Mouse (Mus musculus) heart, postnatal 14 days (tissue): ENCODE measurements around the gene Rpp40. TPM values are rescaled to one million over a fixed set of nuclear protein-coding genes. Genes with fewer than 3 reads are reported as not detected.

Experiments used
- DNase-seq, 2 experiments: peaks; one replicate each; pipeline ENCODE4 v3.0.0; 2021 to 2022
- intact Hi-C: fragments of 180-260 bp; cut with DNase I; formaldehyde crosslinking; loops from one replicate; pipeline ENCODE4 v1.15.1; 2025
- long read RNA-seq, 2 experiments: library from polyadenylated mRNA; stranded (forward); transcript quantifications; one replicate each; pipeline ENCODE4 v2.0.0; 2021
- total RNA-seq, 2 experiments: library from RNA; stranded (reverse); gene quantifications; 2 replicates each; pipeline ENCODE4 v1.2.3; 2021

The Rpp40 gene
- 1 to 10 TPM; 3.5 to 4.7 TPM for total RNA-seq
- long read RNA-seq, experiment 1, full-length matches to known transcripts: 6 of 6 reads
- long read RNA-seq, experiment 1, partial matches to known transcripts: 0 of 6 reads
- long read RNA-seq, experiment 1, other reads (novel, unspliced or antisense): 0 of 6 reads
- long read RNA-seq, experiment 2, full-length matches to known transcripts: 1 of 1 reads
- long read RNA-seq, experiment 2, partial matches to known transcripts: 0 of 1 reads
- long read RNA-seq, experiment 2, other reads (novel, unspliced or antisense): 0 of 1 reads

DNA sequence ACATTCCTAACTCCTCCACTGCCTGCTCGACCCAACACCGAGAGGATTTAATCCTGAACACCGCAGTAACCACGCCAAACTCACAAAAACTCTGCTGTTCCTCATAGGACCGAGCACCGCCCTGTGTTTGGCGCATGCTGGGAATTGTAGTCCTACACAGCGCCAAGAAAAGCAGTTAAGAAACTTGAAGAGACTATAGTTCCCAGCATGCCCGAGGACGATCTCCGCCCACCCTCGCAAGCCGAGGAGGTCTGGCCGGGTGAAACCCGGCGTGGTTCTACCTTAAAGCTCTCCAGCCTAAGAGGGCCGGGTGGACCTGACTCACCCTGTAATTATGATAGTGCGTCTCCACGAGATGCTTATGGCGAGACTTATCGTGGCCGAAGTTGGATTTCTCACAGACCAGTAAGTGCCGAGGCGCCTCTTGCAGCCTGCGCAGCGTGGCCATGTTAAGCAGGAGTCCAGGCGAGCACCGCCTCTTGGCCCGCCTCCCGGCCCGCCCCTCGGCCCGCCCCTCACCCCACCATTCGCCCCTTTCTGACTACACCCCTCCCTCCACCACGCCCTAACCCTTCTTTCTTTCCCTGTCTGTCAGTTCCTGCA, at the start of gene Rpp40:
Rpp40 (minus strand) TSS at position 481 of the 603 bp plus-strand sequence.
- peak; percentile 85 to 91 for DNase-seq
- intact Hi-C loops: no loop called here

DNA sequence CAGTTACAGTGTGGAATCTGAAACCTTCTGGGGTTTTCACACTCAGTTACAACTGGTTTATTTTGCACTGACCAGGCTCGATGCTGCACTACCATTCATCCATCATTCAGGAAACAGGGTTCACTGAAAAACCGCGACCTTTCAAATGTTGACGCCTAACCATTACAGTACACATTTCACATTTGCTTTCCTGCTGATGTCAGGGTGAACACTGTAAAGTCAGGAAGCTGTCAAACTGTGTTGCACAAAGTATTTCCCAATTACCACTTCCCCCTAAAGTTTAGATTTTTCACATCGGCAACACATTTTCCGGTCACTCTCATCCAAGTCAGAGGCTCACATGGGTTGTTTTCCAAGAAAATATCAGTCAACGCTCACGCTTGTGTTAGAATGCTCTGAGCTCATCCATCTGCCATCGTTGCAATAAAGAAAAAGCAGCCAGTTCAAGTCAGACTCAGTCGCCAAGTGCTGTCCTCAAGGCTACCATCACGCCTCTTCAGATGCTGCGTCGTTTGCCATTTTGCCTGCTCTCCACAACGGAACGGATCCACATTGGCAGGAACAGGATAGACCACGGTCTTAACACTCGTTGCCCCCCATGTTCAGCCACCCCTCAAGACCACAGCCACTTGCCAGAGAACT, 43.8 kb upstream of the Rpp40 start:
- DNase-seq: peak in 1 of 2 experiments; percentile 16
- intact Hi-C loops: no loop called here

DNA sequence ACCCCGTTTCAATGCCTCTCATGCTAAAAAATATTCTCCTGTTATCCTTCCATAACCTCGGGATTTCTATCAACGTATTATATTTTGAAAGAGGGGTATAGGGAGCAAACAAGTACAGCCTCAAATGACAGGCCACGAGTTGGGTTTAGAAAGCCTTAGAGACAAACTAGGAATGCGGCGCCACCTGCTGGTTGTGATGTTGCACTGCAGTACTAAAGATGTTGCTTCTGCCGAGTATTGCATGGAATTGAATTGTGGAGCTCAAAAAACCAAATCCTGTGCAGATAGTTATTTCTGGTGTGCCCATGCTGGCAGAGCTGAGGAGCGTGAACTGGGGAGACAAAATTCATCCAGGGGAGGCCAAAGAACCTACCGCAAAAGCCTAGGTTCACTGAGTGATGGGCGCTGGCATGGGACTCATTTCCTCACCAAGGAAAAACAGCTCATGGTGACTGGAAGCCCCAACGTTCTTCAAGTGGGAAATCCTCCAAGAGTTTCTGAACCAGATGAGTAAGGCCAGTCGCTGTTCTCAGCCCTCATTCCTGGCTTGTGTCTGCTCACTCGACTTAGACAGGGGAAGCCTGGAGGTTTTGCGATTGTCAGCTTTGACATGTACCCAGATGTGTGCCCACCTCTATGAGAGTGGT, 41.3 kb upstream of the Rpp40 start:
- peak; percentile 81 to 83 for DNase-seq
- intact Hi-C loops: loop anchor here (2.0 kb wide), 2 partner anchors 173 to 917 kb away; no protein-coding TSS in a partner anchor

DNA sequence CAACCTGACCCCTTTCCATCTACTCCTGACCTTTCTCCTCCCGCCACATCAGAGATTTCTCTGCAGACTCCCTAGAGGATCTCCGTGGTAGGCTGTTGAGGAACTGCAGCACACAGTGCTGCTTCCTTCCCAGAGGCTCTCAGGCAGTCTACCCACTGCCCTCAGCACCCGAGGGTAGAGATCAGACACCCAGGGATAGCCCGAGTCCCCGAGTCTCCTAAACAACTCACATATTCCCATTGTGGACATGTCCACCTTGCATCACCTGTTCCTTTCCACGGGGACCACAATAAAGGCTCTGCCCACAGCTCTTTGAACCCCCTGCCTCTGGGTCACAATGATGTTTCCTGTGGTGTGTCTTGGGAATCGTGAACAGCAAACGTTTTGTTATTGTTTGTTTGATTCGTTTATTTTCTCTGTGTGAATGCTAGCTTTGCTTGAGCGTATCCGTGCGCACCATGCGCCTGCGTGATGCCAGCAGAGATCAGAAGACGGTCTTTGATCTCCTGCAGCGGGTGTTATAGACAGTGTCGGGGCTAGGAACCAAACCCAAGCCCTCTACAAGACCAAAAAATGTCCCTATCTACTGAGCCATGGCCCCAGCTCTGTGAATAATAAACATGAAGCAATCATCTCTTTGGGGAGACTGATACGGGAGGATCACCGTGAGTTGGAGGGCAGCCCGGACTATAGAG, 40.6 kb upstream of the Rpp40 start:
- intact Hi-C loops: loop anchor here (2.0 kb wide), 2 partner anchors 172 to 916 kb away; no protein-coding TSS in a partner anchor
- DNase-seq: no peak

DNA sequence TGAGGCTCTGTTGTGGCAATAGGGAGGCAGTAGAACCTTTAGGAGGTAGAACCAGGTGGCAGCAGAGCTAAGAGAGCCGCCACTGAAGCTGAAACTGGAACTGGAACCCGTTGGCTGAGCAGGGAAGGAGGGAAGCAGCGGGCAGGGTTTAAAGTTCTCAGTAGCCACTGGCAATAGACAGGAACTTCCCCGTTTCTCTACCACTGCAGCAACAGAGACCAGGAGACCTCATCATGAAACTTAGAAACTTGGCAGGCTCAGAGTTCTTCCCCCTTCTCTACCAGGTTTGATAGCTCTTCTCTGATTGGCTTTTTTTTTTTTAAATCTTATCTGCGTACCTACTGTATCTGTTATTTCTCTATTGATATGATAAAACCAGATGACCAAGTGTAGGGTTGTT, 34.8 kb upstream of the Rpp40 start:
- intact Hi-C loops: no loop called here
- DNase-seq: no peak

DNA sequence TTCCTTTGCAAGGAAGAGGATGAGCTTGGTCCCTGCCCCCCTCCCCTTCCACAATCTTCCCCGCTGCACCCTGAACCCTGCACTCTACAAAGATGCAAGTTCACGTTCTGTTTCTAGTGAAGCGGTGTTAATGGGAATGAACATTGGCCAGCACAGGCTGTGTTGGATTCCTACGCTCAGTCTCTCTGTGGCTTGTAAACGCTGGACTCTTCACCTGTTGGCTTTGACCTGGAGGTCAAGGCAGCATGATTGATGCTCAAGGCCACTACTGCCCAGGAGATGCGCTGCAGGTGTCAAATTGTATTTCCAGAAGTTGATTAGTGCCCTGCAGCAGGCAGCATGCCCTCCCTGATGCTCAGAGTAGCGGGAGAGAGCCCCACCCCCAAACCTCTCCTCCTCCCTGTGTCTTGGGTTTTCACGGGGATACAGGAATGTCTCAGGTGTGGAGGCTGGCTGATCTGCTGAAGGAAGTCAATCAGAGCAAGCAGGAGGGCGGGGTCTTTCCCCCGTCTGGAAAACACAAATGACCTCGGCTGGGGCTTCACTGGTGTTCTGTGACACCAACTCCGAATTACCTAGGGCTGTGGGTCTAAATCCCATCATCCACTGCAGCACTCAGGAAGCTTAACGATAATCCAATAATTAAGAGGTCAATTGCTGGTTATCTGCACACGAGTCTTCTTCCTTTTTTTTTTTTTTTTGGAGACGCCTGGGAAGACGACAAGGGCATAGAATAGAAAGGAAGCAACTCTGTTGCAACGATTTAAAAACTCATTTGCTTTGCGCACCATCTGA, 33.9 kb upstream of the Rpp40 start:
- intact Hi-C loops: no loop called here
- no peak for DNase-seq

DNA sequence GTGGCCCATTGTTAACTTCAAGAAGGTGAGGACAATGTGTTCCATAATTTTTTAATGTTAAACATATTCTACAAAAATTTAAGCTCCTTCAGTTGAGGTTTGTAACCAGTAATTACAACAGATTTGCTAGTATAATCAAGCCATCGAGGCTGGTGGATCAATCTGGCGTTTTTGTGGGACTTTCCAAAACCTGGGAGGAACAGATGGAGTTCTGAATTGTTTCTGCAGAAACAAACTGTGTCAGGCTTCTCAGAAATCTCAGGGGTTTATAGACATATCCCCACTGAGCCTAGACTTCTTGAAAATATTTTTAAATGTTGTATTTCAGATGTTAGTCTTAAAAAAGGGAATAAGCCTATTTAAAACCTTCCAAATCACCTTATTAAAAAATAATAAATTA, 31.8 kb upstream of the Rpp40 start:
- intact Hi-C loops: no loop called here

DNA sequence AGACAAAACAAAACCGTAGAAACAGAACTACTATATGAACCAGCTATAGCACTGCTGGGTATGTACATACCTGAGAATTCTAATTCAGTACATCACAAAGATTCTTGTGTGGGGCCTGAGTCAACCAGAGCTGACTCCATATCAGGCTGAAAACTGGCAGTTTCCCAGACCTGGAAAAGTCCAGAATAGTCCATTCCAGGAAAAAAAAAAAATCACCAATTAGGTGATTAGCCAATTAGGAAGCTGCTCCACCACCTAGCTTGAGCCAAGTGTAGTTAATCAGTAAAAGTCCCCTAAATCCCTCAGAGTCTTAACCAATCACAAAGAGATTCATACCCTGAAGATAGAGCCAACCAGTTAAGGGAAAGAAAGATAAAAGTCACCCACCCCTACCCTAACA, 5.3 kb upstream of the Rpp40 start:
- intact Hi-C loops: no loop called here
- no peak for DNase-seq

More for the DNA sequence above, 31.8 kb upstream of the Rpp40 start:
- DNase-seq: no peak

DNA sequence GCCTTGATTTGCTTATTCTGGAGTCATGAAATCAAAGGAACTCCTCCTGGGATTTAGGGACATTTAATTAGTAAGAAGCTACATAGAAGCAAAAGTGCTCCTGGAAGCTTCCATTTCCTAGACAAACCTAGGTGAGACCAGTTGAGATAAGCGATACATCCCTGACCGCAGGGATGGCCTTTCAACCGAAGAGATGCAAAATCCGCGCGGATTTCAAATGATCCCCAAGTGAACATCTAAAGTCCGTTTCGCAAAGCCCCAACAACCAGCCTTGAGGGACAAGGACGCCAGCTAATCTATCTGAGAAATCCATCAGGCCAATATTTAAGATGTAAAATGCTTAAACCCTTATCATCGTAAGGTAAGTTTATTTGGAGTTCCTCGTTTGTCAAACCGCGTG, 781 bp downstream of the Rpp40 start:
- intact Hi-C loops: no loop called here
- DNase-seq: peak; percentile 4 to 17

DNA sequence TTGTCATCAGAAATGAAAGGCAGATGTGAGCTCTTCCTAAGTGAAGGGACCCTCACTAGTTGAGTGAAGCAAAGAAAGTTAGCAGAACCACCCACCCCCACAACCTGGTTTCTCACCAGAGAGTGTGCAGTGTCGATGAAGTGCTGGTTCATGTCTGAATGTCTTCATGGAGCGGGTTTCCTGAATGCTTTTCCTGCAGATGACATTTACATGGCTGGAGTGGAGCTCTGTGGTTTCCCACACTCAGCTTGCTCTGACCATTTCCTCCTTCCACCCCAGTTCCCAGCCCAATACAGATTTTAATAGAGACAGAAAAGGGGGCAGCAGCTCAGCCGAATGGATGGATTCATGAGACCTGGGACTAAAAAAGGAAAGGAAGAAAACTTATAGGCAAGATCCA, 13.3 kb downstream of the Rpp40 start:
- no peak for DNase-seq
- intact Hi-C loops: no loop called here

DNA sequence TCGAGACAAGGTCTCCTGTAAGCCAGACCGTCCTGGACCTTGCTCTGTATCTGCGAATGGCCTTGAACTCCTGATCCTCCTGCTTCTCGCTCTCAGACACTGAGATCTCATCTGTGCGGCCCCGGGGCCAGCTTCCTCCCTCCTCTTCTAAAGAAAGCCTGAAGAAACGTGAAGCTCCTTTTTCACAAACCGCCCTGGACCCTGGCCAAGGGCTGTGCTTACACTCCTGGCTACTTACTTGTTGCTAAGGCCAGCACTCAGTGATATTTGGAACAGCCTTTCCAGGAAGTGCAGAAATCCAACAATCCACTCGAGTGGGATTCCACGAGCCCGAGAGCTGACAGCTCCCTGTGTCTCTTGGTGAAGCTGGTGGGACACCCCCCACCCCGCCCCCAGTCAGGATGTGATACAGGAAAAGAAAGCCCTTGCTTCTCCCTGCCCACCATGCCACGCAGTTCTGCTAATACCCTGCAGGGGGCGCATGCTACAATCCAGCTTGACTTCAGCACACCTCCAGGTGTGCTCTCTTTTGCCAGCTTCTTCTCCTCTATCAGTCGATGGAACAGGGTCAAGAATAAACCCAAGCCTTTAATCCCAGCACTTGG, 19.9 kb downstream of the Rpp40 start:
- intact Hi-C loops: no loop called here
- peak; percentile 56 to 58 for DNase-seq

DNA sequence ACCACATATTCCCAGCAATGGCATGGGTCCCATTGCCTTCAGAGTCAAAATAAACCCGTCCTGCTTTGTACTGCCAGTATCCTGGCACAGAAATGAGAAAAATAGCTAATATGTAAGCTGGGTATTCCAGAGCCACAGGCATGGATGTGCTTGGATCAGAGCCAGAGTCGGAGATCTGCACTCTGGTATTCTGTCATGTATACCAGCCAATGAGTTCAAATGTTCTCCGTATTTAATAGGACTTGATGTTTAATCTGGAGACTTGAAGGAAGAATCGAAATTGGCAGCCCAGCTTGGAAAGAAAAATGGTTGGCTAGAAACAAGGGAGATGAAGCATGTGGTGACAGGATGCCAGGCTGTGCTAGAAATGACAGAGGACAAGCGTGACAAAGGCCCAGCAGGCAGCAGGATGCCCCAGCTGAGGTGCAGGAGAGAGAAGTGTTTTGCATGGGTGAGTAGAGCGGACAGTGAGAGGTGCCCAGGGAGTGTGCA, 25.6 kb downstream of the Rpp40 start:
- intact Hi-C loops: no loop called here
- no peak for DNase-seq

DNA sequence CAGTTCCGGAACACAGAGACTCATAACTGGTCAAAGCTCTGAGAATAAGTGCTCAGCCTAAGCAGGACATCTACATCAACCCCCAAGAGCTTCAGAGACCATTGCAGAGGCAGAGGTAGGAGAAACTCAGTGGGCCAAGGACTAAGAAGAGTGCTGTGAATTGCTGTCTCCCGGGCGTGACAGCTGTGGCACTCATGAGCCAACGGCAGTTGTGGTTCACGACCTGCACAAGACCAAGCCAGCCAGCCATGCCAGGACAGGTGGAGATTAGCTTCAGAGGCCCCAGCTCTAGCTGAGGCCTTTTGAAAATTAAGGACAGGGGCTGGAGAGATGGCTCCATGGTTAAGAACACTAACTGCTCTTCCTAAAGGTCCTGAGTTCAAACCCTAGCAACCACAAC, 26.6 kb downstream of the Rpp40 start:
- no peak for DNase-seq
- intact Hi-C loops: no loop called here

DNA sequence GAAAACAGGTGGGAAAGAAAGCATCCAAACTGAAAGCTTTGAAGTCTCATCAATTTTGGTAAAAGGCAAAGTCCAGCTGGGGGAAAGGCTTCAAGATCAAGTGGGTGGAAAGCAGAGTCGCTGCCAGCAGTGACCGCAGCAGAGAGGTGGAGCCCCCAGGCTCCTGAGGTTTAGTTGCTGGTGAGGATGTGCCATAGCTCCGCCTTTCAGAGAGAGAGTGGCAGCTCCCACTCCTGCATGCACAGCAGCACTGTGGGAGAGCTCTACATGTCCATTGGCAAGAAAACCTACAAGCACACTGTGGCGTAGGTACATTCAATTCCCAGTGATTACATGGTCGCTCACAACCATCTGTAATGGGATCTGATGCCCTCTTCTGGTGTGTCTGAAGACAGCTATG, 27.1 kb downstream of the Rpp40 start:
- DNase-seq: peak in 1 of 2 experiments; percentile 15
- intact Hi-C loops: no loop called here

DNA sequence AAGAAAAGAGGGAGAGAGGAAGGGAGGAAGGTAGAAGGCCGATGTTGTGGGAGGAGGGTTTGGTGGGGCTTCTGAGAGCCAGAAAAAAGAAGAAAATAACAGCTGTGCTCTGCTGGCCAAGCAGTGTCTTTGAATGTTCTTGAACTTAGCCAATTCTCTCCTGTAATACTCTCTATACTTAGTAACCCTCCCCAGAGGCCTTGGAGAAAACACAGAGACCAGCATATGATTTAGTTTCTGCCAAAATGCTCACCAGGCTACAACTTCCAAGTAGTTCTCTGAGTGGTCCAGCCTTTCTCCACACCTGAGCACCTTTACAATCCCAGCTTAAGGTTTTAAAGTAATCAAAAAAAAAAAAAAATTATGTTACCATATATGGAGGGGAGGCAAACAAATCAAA, 27.9 kb downstream of the Rpp40 start:
- peak in 1 of 2 experiments; percentile 16 for DNase-seq
- intact Hi-C loops: no loop called here

DNA sequence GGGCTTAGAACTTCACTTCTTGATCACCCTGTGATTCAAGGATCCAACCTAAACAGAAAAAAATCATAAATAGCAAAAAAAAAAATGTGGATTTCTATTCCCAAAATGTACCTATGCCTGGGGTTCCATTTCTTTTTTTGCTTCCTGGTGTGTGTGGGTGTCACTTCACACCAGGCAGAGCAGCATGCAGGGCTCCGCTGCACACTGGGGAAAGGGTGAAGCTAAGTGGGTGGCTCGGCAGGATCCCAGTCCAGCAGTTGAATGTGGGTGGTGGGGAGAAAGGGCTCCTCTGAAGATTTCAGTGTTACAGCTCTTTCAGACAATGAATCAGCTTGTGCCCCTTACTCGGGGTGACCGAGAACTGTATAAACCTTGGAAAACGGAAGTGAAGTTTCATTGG, 30.8 kb downstream of the Rpp40 start:
- intact Hi-C loops: no loop called here
- DNase-seq: no peak

DNA sequence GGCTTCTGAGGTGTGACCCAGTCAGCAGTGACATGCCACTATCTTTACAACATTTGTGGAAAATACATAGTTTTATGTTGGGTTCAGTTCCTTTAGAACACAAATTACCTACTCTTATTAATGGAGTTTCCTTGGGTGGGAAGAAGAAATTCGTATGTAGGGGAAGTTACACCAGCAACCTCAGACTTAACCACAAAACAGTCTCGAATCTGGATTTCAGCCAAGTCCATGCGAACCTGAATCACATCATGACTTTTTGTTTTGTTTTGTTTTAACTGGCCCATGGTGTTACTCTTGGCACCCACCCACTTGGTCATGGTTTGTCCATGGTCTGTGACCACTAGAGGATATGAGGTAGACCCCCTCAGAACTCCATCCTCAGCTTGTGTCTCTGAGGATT, 35.1 kb downstream of the Rpp40 start:
- intact Hi-C loops: no loop called here
- DNase-seq: no peak

DNA sequence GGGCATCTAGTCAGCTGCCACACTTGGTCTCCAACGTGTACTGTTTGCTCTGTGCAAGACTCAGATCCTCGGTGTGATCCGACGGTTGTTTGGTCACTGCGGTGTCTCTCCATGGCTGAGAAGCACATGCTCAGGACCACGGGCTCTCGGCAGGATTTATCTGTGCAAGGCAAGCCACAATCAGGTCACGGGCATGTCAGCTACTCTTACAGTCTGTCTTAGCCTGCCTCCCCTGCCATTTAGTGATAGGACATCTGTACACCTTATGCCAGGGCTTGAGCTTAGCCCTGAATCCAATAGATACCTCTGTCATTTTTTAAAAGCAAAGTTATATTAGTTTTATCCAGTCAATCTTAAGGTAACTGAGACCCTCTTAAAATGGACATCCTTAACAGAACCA, 35.5 kb downstream of the Rpp40 start:
- intact Hi-C loops: no loop called here
- DNase-seq: no peak

DNA sequence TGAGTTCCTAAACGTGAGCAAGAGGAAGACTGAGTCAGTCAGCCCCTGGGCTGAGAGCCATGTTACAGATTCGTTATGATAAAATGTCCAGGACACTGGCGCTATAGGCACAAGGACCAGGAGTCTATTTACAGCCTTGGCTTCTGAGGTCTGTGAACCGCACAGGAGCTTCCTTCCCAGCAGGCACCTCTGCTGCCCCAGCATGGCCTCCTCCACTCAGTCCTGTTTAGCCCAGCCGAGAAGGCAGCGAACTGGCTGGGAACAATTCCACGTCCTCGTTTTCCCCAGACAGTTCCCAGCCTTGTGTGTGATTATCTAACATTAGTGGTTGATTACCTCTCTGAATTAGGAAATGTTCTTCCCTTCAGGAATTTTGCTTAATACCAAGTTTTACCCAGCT, 45.2 kb downstream of the Rpp40 start:
- DNase-seq: peak in 1 of 2 experiments; percentile 29
- intact Hi-C loops: no loop called here
